ENCODE assay signal across 8 mouse cellular contexts in genomic region chr9:46012091-46013008, GRCm38 (mm10). TPM values are rescaled to one million over a fixed set of nuclear protein-coding genes. Genes with fewer than 3 reads are reported as not detected.
A peak's percentile ranks its signal among the peaks of the same experiment; 100 is the strongest.
DNase-seq lines count a peak whose midpoint lies in the region; ATAC-seq and TF ChIP-seq lines count a peak whose summit lies in the region.

Pafah1b2 (minus strand) TSS chr9:46012690.
Sik3 (plus strand) TSS chr9:46012820.

- peak within 1 kb of the TSS; percentile 80 for H3K4me2 ChIP-seq in lung, embryonic 14.5 days

- peak within 1 kb of the TSS; percentile 96 for H3K4me3 ChIP-seq in lung, embryonic 14.5 days (ENCODE audit: low read depth, low read length)

- H3K9ac ChIP-seq in lung, embryonic 14.5 days: peak within 1 kb of the TSS; percentile 98

- no peaks in the 10 kb centered on the region for H3K27me3 ChIP-seq in lung, embryonic 14.5 days (ENCODE audit: insufficient read depth, low read length)

- H3K36me3 ChIP-seq in lung, embryonic 14.5 days (ENCODE audit: insufficient read depth): no peaks in the 10 kb centered on the region

- TF ChIP-seq CTCF in lung, embryonic 14.5 days (IDR thresholded peaks at IDR 0.05; ENCODE audit: low read depth): peak; percentile 82

- ATAC-seq in lung, embryonic 14.5 days (ENCODE audit: insufficient read depth): peak; percentile 74
- ATAC-seq in neutrophil, adult 5-6 weeks (ENCODE audit: extremely low read depth, insufficient number of reproducible peaks, low FRiP score, poor library complexity, severe bottlenecking): peak; percentile 69

- DNase-seq in MN1 (ENCODE audit: low spot score): peak; percentile 96
- peak; percentile 96 for DNase-seq in cerebellum, adult 8-10 months
- peak; percentile 96 for DNase-seq in forelimb bud, embryonic 11.5 days (ENCODE audit: low read depth, low spot score)
- DNase-seq in heart, postnatal 4 days: peak; percentile 97
- peak; percentile 94 to 97 for DNase-seq in layer of hippocampus, adult 8-10 months (ENCODE audit: low spot score in 2 of 2)
- DNase-seq in lung, embryonic 14.5 days: peak; percentile 98
- peak; percentile 92 for DNase-seq in testis, postnatal 14 days (ENCODE audit: low spot score)

- peaks cover 25% of the 10 kb centered on the region for H3K4me1 ChIP-seq in lung, embryonic 14.5 days (ENCODE audit: insufficient read depth)

- WGBS in lung, embryonic 14.5 days: 2% methylated on average over 61 of the region's 78 CpGs

- H3K27ac ChIP-seq in lung, embryonic 14.5 days (ENCODE audit: low read depth): peak within 1 kb of the TSS; percentile 94

- no peaks in the 10 kb centered on the region for H3K9me3 ChIP-seq in lung, embryonic 14.5 days (ENCODE audit: low read depth, low read length)

RNA-seq across cellular contexts. Expression of gene Pafah1b2, which starts in this region (rescaled TPM):
- total RNA-seq in heart, postnatal 4 days (2021): 100 to 1,000 TPM; 104 TPM
- 100 to 1,000 TPM; 195 to 219 (median 207) TPM for total RNA-seq in layer of hippocampus, adult 8-10 months (2022)
- 179 and 184 TPM in 2 replicates for polyA plus RNA-seq in lung, embryonic 14.5 days (2014; fragmentation: Nextera tagmentation; extraction: Ambion mirVana)
- 66.4 and 75.7 TPM in 2 replicates for total RNA-seq in neutrophil, adult 5-6 weeks (2017)

RNA-seq across cellular contexts. Expression of gene Sik3, which starts in this region (rescaled TPM):
- 10 to 100 TPM; 64.6 to 66.9 TPM for total RNA-seq in heart, postnatal 4 days (2021)
- total RNA-seq in layer of hippocampus, adult 8-10 months (2022): 100 to 1,000 TPM; 134 to 147 (median 140) TPM
- polyA plus RNA-seq in lung, embryonic 14.5 days (2014; fragmentation: Nextera tagmentation; extraction: Ambion mirVana): 14.1 and 15.7 TPM in 2 replicates
- total RNA-seq in neutrophil, adult 5-6 weeks (2017): 34.0 and 34.7 TPM in 2 replicates

Comparison
In these comparisons a context has a peak if more than half of its experiments do, and no peak if none do; other contexts are left out.
1. Peak in every context shown above with its lines: DNase-seq, ATAC-seq, H3K4me3 ChIP-seq and H3K27ac ChIP-seq.